Mouse (Mus musculus): Measurements from ENCODE around the gene Psen1. TPM values are rescaled to one million over a fixed set of nuclear protein-coding genes. Genes with fewer than 3 reads are reported as not detected.

Psen1 gene
- polyA plus RNA-seq (2014; fragmentation: Illumina TruSeq; extraction: RNeasy Lipid Tissue Mini Kit (QIAGEN cat#74804); ENCODE audit: insufficient read depth, low read depth, low replicate concordance), result 23.6 TPM

DNA sequence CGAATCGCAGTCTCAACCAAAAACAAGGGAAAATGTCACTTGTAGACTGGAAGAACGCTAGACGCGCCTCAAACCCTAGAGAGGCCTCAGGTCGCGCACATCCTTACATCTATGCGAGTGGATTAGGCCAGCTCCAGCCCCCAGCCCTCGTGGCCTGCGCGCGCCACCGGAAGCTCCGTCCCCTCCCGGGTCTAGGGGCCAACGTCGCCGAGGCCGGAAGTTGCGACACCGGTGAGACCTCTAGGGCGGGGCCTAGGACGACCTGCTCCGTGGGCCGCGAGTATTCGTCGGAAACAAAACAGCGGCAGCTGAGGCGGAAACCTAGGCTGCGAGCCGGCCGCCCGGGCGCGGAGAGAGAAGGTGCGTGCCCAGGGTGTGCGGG, at the start of gene Psen1:
Psen1 (plus strand) TSS at position 219 of the 382 bp plus-strand sequence.

GRCm38 (mm10) chr12:83763311-83764043, 75.5 kb downstream of the Psen1 start, which contains the start of gene Papln:
TSS of gene Papln (plus strand) at chr12:83763634.

Other genes starting within 250 kb of the Psen1 start
- 0.69 TPM for gene Dpf3, start 200.4 kb upstream of the Psen1 start, polyA plus RNA-seq (2014; fragmentation: Illumina TruSeq; extraction: RNeasy Lipid Tissue Mini Kit (QIAGEN cat#74804); ENCODE audit: insufficient read depth, low read depth, low replicate concordance)
- 5.5 TPM for gene Dcaf4, start 167.7 kb upstream of the Psen1 start, polyA plus RNA-seq (2014; fragmentation: Illumina TruSeq; extraction: RNeasy Lipid Tissue Mini Kit (QIAGEN cat#74804); ENCODE audit: insufficient read depth, low read depth, low replicate concordance)
- gene Zfyve1, start 90.9 kb upstream of the Psen1 start, polyA plus RNA-seq (2014; fragmentation: Illumina TruSeq; extraction: RNeasy Lipid Tissue Mini Kit (QIAGEN cat#74804); ENCODE audit: insufficient read depth, low read depth, low replicate concordance), result 10.2 TPM
- 29.7 TPM for gene Rbm25, start 56.9 kb upstream of the Psen1 start, polyA plus RNA-seq (2014; fragmentation: Illumina TruSeq; extraction: RNeasy Lipid Tissue Mini Kit (QIAGEN cat#74804); ENCODE audit: insufficient read depth, low read depth, low replicate concordance)
- gene Papln, start 75.5 kb downstream of the Psen1 start, polyA plus RNA-seq (2014; fragmentation: Illumina TruSeq; extraction: RNeasy Lipid Tissue Mini Kit (QIAGEN cat#74804); ENCODE audit: insufficient read depth, low read depth, low replicate concordance), result 0.14 TPM
- 36.8 TPM for gene Numb, start 233.8 kb downstream of the Psen1 start, polyA plus RNA-seq (2014; fragmentation: Illumina TruSeq; extraction: RNeasy Lipid Tissue Mini Kit (QIAGEN cat#74804); ENCODE audit: insufficient read depth, low read depth, low replicate concordance)

All from lung, adult 10 weeks (tissue).